Mouse (Mus musculus): ENCODE measurements around the gene Tmem130. TPM values are rescaled to one million over a fixed set of nuclear protein-coding genes. Genes with fewer than 3 reads are reported as not detected.

The Tmem130 gene
- total RNA-seq, 2 experiments from 2014 or later, result 174 to 185 TPM

Other genes starting within 250 kb of the Tmem130 start
- 100 to 1,000 TPM; 108 to 124 TPM for gene Nptx2, start 215.9 kb downstream of the Tmem130 start, total RNA-seq (2021)
- gene Trrap, start 5.9 kb upstream of the Tmem130 start, total RNA-seq (2021), result 100 to 1,000 TPM; 154 to 169 TPM
- gene Smurf1, start 204.0 kb upstream of the Tmem130 start, total RNA-seq (2021), result 10 to 100 TPM; 33.2 to 36.9 TPM

Measured in left cerebral cortex, postnatal 25 days (tissue).